Mouse (Mus musculus) CD4-positive naive resting alpha-beta T cell, adult 76 days (primary cell): Measurements from ENCODE around the gene Cers6. TPM values are rescaled to one million over a fixed set of nuclear protein-coding genes. Genes with fewer than 3 reads are reported as not detected.

Experiments used
- total RNA-seq: library from RNA; stranded (reverse); gene quantifications from one replicate; pipeline ENCODE4 v1.2.4, GENCODE M21; 2023

Cers6 gene
- total RNA-seq: 30.7 TPM

GRCm38 (mm10) chr2:68860904-68861685 is at the start of gene Cers6:
Cers6 (plus strand) TSS chr2:68861441.

GRCm38 (mm10) chr2:69135661-69136576 is 274.7 kb downstream of the Cers6 start, which contains the start of gene Nostrin:
Nostrin (plus strand) TSS chr2:69135800.

Other genes starting within 250 kb of the Cers6 start
- gene 4932414N04Rik, start 205.0 kb upstream of the Cers6 start, total RNA-seq: not detected